Mouse (Mus musculus): ENCODE results near the gene Zmynd11.
"Not testable (repeated sequence)": the region's sequence is repeated elsewhere in the genome, so short reads cannot be mapped to it uniquely, and the experiment has no call there.

DNA sequence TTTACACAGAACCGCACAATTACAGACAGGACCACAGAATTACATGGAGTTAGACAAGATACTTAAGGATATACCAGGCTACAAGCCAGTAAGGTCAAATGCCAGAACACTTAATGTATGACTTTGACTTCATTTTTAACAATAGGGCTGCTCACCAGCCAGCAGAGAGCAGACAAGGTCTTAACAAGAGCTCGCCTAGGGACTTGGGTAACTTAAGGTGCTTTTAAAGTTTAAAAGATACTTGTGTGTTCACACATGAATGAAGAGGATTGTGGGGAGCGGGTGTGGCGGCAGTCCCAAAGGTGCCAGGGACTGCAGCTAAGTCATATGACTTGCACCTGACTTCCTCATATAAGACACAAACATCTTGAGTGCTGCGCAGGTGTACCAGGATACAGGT is 32.9 kb downstream of the Zmynd11 start:
- TF ChIP-seq CTCF (IDR thresholded peaks at IDR 0.05; ENCODE audit: borderline replicate concordance, insufficient read depth, low read depth, low read length); POLR2A (IDR thresholded peaks at IDR 0.05; ENCODE audit: borderline replicate concordance, insufficient read depth, low read length): not testable (repeated sequence)

All from cerebellum, adult 2 months (tissue).